Mouse (Mus musculus) limb, embryonic 11.5 days (tissue): Measurements from ENCODE around the gene Dnah2. TPM values are rescaled to one million over a fixed set of nuclear protein-coding genes. Genes with fewer than 3 reads are reported as not detected.

Experiments used
- ATAC-seq: fragments of 200-750 bp; cut with Nextera tagmentation; 2 replicates; pipeline ENCODE4 v1.8.0; 2017; ENCODE audit warnings: low read depth; ENCODE audit not compliant: insufficient number of reproducible peaks, low FRiP score, low TSS enrichment
- DNase-seq: peaks from one replicate; pipeline ENCODE4 v3.0.0-alpha.2; 2015; ENCODE audit warnings: low spot score
- H3K27ac ChIP-seq: fragments of 300-500 bp; sonication (generic); replicated peaks from 2 replicates; pipeline ENCODE4 v1.5.1; 2014; ENCODE audit warnings: low read depth, mild to moderate bottlenecking, low read length
- H3K27me3 ChIP-seq: fragments of 300-500 bp; sonication (generic); 2 replicates; pipeline ENCODE4 v1.6.1; 2014; ENCODE audit warnings: mild to moderate bottlenecking, low read length, mixed read lengths; ENCODE audit not compliant: control insufficient read depth, insufficient read depth
- H3K36me3 ChIP-seq: fragments of 300-500 bp; sonication (generic); 2 replicates; pipeline ENCODE4 v1.6.1; 2014; ENCODE audit warnings: mild to moderate bottlenecking, low read length, moderate library complexity, mixed read lengths; ENCODE audit not compliant: control insufficient read depth, insufficient read depth
- H3K4me1 ChIP-seq: fragments of 300-500 bp; sonication (generic); 2 replicates; pipeline ENCODE4 v1.6.1; 2014; ENCODE audit warnings: low read length, mixed read lengths; ENCODE audit not compliant: control insufficient read depth, insufficient read depth
- H3K4me2 ChIP-seq: fragments of 300-500 bp; sonication (generic); 2 replicates; pipeline ENCODE4 v1.6.1; 2014; ENCODE audit warnings: low read depth, mild to moderate bottlenecking, moderate library complexity; ENCODE audit not compliant: severe bottlenecking
- H3K4me3 ChIP-seq: fragments of 300-500 bp; sonication (generic); 2 replicates; pipeline ENCODE4 v1.5.1; 2014; ENCODE audit warnings: low read depth, low read length
- H3K9ac ChIP-seq: fragments of 300-500 bp; sonication (generic); 2 replicates; pipeline ENCODE4 v1.6.1; 2014; ENCODE audit warnings: mild to moderate bottlenecking, low read length
- H3K9me3 ChIP-seq: fragments of 300-500 bp; sonication (generic); 2 replicates; pipeline ENCODE4 v1.6.1; 2016; ENCODE audit warnings: low read length; ENCODE audit not compliant: control insufficient read depth
- WGBS: fragments of 180-500 bp; shearing (Covaris S2); extraction: QIAGEN DNeasy Blood & Tissue Kit; methylation state at CpG from one replicate; pipeline ENCODE4 v1.1.7; 2014; 5-methylcytosine and 5-hydroxymethylcytosine counted together
- polyA plus RNA-seq: library from polyadenylated mRNA; unstranded; fragments of >200 nt; fragmentation: Nextera tagmentation; extraction: Ambion mirVana; gene quantifications from 2 replicates; pipeline ENCODE4 v1.2.1, GENCODE M21; 2014

The Dnah2 gene
- polyA plus RNA-seq, 1 experiment from 2014 or later = 0.87 TPM

- H3K27me3 ChIP-seq = no peaks in the 10 kb centered on the region
- H3K36me3 ChIP-seq = no peaks in the 10 kb centered on the region
- DNase-seq (no peak), ATAC-seq (no peak)
- no peaks in the 10 kb centered on the region for H3K4me1 ChIP-seq
- H3K4me3 ChIP-seq = no peak overlapping the region
- 62% methylated on average over 2 of the region's 2 CpGs for WGBS
- no peak overlapping the region for H3K4me2 ChIP-seq
- no peak overlapping the region for H3K9ac ChIP-seq
- no peak overlapping the region for H3K27ac ChIP-seq
- no peaks in the 10 kb centered on the region for H3K9me3 ChIP-seq
Observed at GRCm38 (mm10) chr11:69487474-69487873, 61.4 kb downstream of the Dnah2 start.

DNA sequence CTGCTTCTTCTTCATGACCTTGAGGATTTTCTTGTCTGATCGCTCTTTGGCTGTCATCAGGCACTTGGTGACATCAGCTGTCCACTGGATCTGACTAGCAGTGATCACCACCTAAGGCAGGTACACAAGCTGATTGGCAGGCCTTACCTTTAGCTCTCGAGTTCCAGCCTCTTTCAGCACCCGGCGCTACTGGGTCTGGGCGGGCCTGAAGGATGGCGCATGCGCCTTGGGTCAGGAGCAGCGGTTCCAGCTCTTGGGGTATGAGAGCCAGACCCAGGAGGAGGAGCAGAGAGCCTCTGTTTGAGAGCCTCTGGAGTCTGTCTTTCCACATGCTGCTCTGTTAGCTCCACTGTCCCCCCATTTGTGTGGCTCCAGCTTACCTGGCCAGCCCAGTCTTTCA, 71.3 kb downstream of the Dnah2 start:
- no peaks in the 10 kb centered on the region for H3K9me3 ChIP-seq
- H3K4me2 ChIP-seq = no peak overlapping the region
- no peak for DNase-seq
- H3K27me3 ChIP-seq = no peaks in the 10 kb centered on the region
- 92% methylated on average over 8 of the region's 8 CpGs for WGBS
- no peak overlapping the region for H3K27ac ChIP-seq
- no peak for ATAC-seq
- no peak overlapping the region for H3K4me3 ChIP-seq
- H3K9ac ChIP-seq = no peak overlapping the region
- no peaks in the 10 kb centered on the region for H3K4me1 ChIP-seq
- no peaks in the 10 kb centered on the region for H3K36me3 ChIP-seq

GRCm38 (mm10) chr11:69476802-69477201, 72.1 kb downstream of the Dnah2 start:
- H3K4me3 ChIP-seq = no peak overlapping the region
- 0 out of 2 replicates have a peak, but pooled peaks cover 2% of the 10 kb centered on the region for H3K4me1 ChIP-seq
- no peaks in the 10 kb centered on the region for H3K27me3 ChIP-seq
- DNase-seq = no peak
- H3K9me3 ChIP-seq = no peaks in the 10 kb centered on the region
- H3K27ac ChIP-seq = no peak overlapping the region
- ATAC-seq = no peak
- no peak overlapping the region for H3K9ac ChIP-seq
- 94% methylated on average over 10 of the region's 10 CpGs for WGBS
- no peaks in the 10 kb centered on the region for H3K36me3 ChIP-seq
- H3K4me2 ChIP-seq = no peak overlapping the region

- no peaks in the 10 kb centered on the region for H3K9me3 ChIP-seq
- DNase-seq (no peak), ATAC-seq (no peak)
- 16% methylated on average over 5 of the region's 5 CpGs for WGBS
- H3K4me1 ChIP-seq = 0 out of 2 replicates have a peak, but pooled peaks cover 3% of the 10 kb centered on the region
- H3K4me2 ChIP-seq = no peak overlapping the region
- H3K9ac ChIP-seq = no peak overlapping the region
- no peaks in the 10 kb centered on the region for H3K27me3 ChIP-seq
- H3K36me3 ChIP-seq = no peaks in the 10 kb centered on the region
- H3K4me3 ChIP-seq = no peak overlapping the region
- H3K27ac ChIP-seq = no peak overlapping the region
Observed at GRCm38 (mm10) chr11:69474737-69475136, 74.2 kb downstream of the Dnah2 start.

- no peak overlapping the region for H3K9ac ChIP-seq
- no peak for DNase-seq
- no peaks in the 10 kb centered on the region for H3K9me3 ChIP-seq
- no peak overlapping the region for H3K27ac ChIP-seq
- no peaks in the 10 kb centered on the region for H3K36me3 ChIP-seq
- 0 out of 2 replicates have a peak, but pooled peaks cover 3% of the 10 kb centered on the region for H3K4me1 ChIP-seq
- whole genome bisulfite sequencing = 76% methylated on average over 5 of the region's 5 CpGs
- no peak overlapping the region for H3K4me3 ChIP-seq
- no peak for ATAC-seq
- no peak overlapping the region for H3K4me2 ChIP-seq
- no peaks in the 10 kb centered on the region for H3K27me3 ChIP-seq
Observed at GRCm38 (mm10) chr11:69472687-69473086, 76.2 kb downstream of the Dnah2 start.

DNA sequence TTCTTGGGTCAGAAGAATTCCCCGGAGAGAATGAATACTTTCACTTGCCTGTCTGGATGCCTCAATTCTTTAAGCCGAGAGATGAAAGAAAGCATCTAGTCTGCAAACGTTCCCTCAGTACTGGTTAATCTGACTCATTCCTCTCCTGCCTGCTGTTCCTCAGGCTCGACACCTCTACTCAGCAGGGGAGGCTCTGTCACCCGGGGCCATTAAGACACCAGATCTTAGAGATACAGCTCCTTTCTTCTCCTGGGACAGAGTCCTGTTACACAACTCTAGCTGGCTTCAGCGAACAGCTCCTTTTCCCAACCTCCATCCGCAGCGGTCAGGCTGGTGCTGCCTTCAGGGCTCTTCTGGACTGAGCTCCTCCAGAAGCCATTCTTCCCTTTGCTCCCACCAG, 77.4 kb downstream of the Dnah2 start:
- Histone ChIP-seq H3K4me1 (0 out of 2 replicates have a peak, but pooled peaks cover 3% of the 10 kb centered on the region), H3K4me3 (no peak overlapping the region), H3K27me3 (no peaks in the 10 kb centered on the region), H3K9me3 (no peaks in the 10 kb centered on the region), H3K27ac (no peak overlapping the region), H3K4me2 (no peak overlapping the region), H3K9ac (no peak overlapping the region), H3K36me3 (no peaks in the 10 kb centered on the region)
- ATAC-seq = no peak
- WGBS = under 1% methylated on average over 8 of the region's 8 CpGs
- no peak for DNase-seq

- 76% methylated on average over 9 of the region's 9 CpGs for WGBS
Observed at GRCm38 (mm10) chr11:69469301-69469700, 79.6 kb downstream of the Dnah2 start.

DNA sequence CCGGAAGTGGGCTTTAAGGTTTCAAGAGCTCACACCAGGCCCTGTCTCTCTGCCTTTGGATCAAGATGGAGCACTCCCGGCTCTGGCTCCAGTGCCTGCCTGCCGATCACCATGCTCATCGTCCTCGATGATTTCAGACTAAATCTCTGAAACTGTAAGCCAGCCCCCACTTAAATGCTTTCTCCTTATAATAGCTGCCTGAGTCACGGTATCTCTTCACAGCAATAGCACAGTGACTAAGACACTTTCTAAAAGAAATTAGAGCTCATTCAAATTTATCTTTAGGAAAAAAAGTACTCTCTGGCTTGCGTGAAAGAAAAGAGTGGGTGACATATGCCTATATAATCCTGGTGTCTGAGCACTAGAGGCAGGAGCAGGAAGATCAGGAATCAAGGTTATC, 84.9 kb downstream of the Dnah2 start:
- 95% methylated on average over 7 of the region's 7 CpGs for WGBS
- Histone ChIP-seq H3K27ac (no peak overlapping the region), H3K27me3 (no peaks in the 10 kb centered on the region), H3K9ac (no peak overlapping the region), H3K4me3 (no peak overlapping the region), H3K4me1 (no peaks in the 10 kb centered on the region), H3K4me2 (no peak overlapping the region), H3K36me3 (no peaks in the 10 kb centered on the region), H3K9me3 (no peaks in the 10 kb centered on the region)
- no peak for ATAC-seq
- DNase-seq = no peak

More at GRCm38 (mm10) chr11:69469301-69469700, 79.6 kb downstream of the Dnah2 start:
- ATAC-seq = no peak
- no peak for DNase-seq
- Histone ChIP-seq H3K9me3 (no peaks in the 10 kb centered on the region), H3K4me1 (0 out of 2 replicates have a peak, but pooled peaks cover 3% of the 10 kb centered on the region), H3K27ac (no peak overlapping the region), H3K9ac (no peak overlapping the region), H3K4me3 (no peak overlapping the region), H3K36me3 (no peaks in the 10 kb centered on the region), H3K27me3 (no peaks in the 10 kb centered on the region), H3K4me2 (no peak overlapping the region)

GRCm38 (mm10) chr11:69461568-69461967, 87.3 kb downstream of the Dnah2 start:
- no peak overlapping the region for H3K9ac ChIP-seq
- no peak for ATAC-seq
- no peak overlapping the region for H3K4me3 ChIP-seq
- H3K36me3 ChIP-seq = no peaks in the 10 kb centered on the region
- H3K27me3 ChIP-seq = no peaks in the 10 kb centered on the region
- 0 out of 2 replicates have a peak, but pooled peaks cover 4% of the 10 kb centered on the region for H3K4me1 ChIP-seq
- H3K9me3 ChIP-seq = no peaks in the 10 kb centered on the region
- DNase-seq = no peak
- H3K4me2 ChIP-seq = no peak overlapping the region
- no peak overlapping the region for H3K27ac ChIP-seq
- WGBS = 54% methylated on average over 5 of the region's 5 CpGs
